Mouse (Mus musculus): ENCODE measurements around the gene Zfp853.

- no peak for TF ChIP-seq POLR2A (IDR thresholded peaks at IDR 0.05; ENCODE audit: control insufficient read depth, extremely low read depth, insufficient read depth, low read length, poor library complexity)
- no peak for TF ChIP-seq CTCF (IDR thresholded peaks at IDR 0.05; ENCODE audit: borderline replicate concordance, control insufficient read depth, extremely low read depth, insufficient read depth, low read length, poor library complexity)
Measured at GRCm38 (mm10) chr5:143316605-143317287, 23.3 kb upstream of the Zfp853 start.

All from thymus, adult 2 months (tissue).